ENCODE assay signal across 25 mouse cellular contexts in the genomic region with DNA sequence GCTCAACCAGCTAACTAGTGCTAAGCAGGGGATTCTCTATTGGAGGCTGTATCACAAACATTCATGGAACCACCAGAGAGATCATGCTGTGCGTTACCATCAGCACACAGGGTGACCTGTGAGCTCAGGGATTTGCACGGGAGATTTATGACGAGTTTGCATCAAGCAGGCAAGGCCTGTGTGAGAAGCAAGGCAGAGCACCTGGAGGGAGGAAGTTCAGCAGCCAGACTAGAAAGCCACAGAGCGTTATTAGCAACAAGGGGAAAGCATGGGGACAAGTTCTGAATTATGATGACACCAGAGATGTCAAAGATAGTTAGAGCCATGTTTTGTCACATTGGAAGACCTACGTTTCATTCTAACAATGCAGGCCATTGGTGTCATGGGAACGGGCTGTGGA.
"Had no signal": no experiment of that assay in that cellular context is flagged by ENCODE, and none has a peak within 500 bp of the region (broad histone marks: within the 10 kb centered on the region; RNA-seq: fewer than 3 reads in every experiment).

No protein-coding gene starts in this region.

- H3K27ac ChIP-seq: embryonic facial prominence, embryonic 10.5 days; embryonic facial prominence, embryonic 12.5 days; embryonic facial prominence, embryonic 13.5 days; embryonic facial prominence, embryonic 15.5 days; forebrain, embryonic 10.5 days; forebrain, embryonic 12.5 days; forebrain, embryonic 13.5 days; forebrain, embryonic 15.5 days; gastrocnemius, adult 2 months had no signal

- H3K27me3 ChIP-seq: embryonic facial prominence, embryonic 12.5 days; embryonic facial prominence, embryonic 13.5 days; embryonic facial prominence, embryonic 15.5 days; forebrain, embryonic 12.5 days; forebrain, embryonic 13.5 days; forebrain, embryonic 15.5 days had no signal

- H3K4me2 ChIP-seq: embryonic facial prominence, embryonic 12.5 days; embryonic facial prominence, embryonic 13.5 days; embryonic facial prominence, embryonic 15.5 days; forebrain, embryonic 12.5 days; forebrain, embryonic 13.5 days; forebrain, embryonic 15.5 days had no signal

- H3K9me3 ChIP-seq: embryonic facial prominence, embryonic 10.5 days; embryonic facial prominence, embryonic 12.5 days; embryonic facial prominence, embryonic 13.5 days; embryonic facial prominence, embryonic 15.5 days; forebrain, embryonic 10.5 days; forebrain, embryonic 12.5 days; forebrain, embryonic 13.5 days; forebrain, embryonic 15.5 days had no signal

- ATAC-seq: forebrain, postnatal 0 days had no signal

- H3K4me1 ChIP-seq: forebrain, embryonic 13.5 days had no signal

- DNase-seq: cerebellum, adult 9-10 months; cerebellum, adult 9-11 months; cerebellum, postnatal 10 days; cerebellum, postnatal 14 days; cerebellum, postnatal 25 days; cerebellum, postnatal 36 days; embryo, embryonic 11 days; forebrain, postnatal 0 days; gastrocnemius, adult 2 months; gastrocnemius, postnatal 10 days; gastrocnemius, postnatal 14 days; gastrocnemius, postnatal 25 days; gastrocnemius, postnatal 36 days; heart, adult 11 months; heart, adult 18-20 months; heart, adult 2 months had no signal

- H3K9ac ChIP-seq: embryonic facial prominence, embryonic 12.5 days; embryonic facial prominence, embryonic 13.5 days; embryonic facial prominence, embryonic 15.5 days; forebrain, embryonic 12.5 days; forebrain, embryonic 13.5 days; forebrain, embryonic 15.5 days; forebrain, postnatal 0 days had no signal

- H3K36me3 ChIP-seq: embryonic facial prominence, embryonic 10.5 days; embryonic facial prominence, embryonic 12.5 days; embryonic facial prominence, embryonic 13.5 days; embryonic facial prominence, embryonic 15.5 days; forebrain, embryonic 10.5 days; forebrain, embryonic 12.5 days; forebrain, embryonic 15.5 days had no signal

- H3K4me3 ChIP-seq: embryonic facial prominence, embryonic 10.5 days; embryonic facial prominence, embryonic 12.5 days; embryonic facial prominence, embryonic 13.5 days; embryonic facial prominence, embryonic 15.5 days; erythroblast, embryonic 14.5 days; forebrain, embryonic 10.5 days; forebrain, embryonic 12.5 days; forebrain, embryonic 13.5 days; forebrain, embryonic 15.5 days; gastrocnemius, adult 2 months; heart, adult 2 months had no signal
